Mouse (Mus musculus): ENCODE results near the gene Unc45b. TPM values are rescaled to one million over a fixed set of nuclear protein-coding genes. Genes with fewer than 3 reads are reported as not detected.

The Unc45b gene
- 157 and 170 TPM in 2 replicates for polyA plus RNA-seq (2015; fragmentation: Nextera tagmentation; extraction: Ambion mirVana)

GRCm38 (mm10) chr11:82910250-82910649, at the start of gene Unc45b:
TSS of gene Unc45b (plus strand) at chr11:82910550.
- Histone ChIP-seq H3K9me3 (no peaks in the 10 kb centered on the region), H3K4me1 (peaks cover 69% of the 10 kb centered on the region), H3K9ac (peak within 1 kb of the TSS; percentile 89), H3K36me3 (peaks cover 21% of the 10 kb centered on the region), H3K4me3 (peak within 1 kb of the TSS; percentile 62), H3K27me3 (replicated peaks) (no peaks in the 10 kb centered on the region; the same call in 1 of the 2 replicates), H3K4me2 (peak within 1 kb of the TSS; percentile 72), H3K27ac (replicated peaks) (peak within 1 kb of the TSS; percentile 98)
- WGBS = 62% methylated on average over 4 of the region's 4 CpGs
- no peak for ATAC-seq (ENCODE audit: extremely low read depth, insufficient number of reproducible peaks, low FRiP score, low TSS enrichment)

- H3K4me3 ChIP-seq = no peak overlapping the region
- 73% methylated on average over 6 of the region's 6 CpGs for WGBS
- H3K36me3 ChIP-seq = no peaks in the 10 kb centered on the region
- no peak overlapping the region for H3K27ac ChIP-seq (replicated peaks)
- H3K9ac ChIP-seq = no peak overlapping the region
- peaks cover 24% of the 10 kb centered on the region for H3K4me1 ChIP-seq
- ATAC-seq (ENCODE audit: extremely low read depth, insufficient number of reproducible peaks, low FRiP score, low TSS enrichment) = no peak
- no peak overlapping the region for H3K4me2 ChIP-seq
- no peaks in the 10 kb centered on the region for H3K27me3 ChIP-seq (replicated peaks)
- H3K9me3 ChIP-seq = no peaks in the 10 kb centered on the region
Measured at GRCm38 (mm10) chr11:82860759-82861158, 49.6 kb upstream of the Unc45b start.

- Histone ChIP-seq H3K4me1 (peaks cover 20% of the 10 kb centered on the region), H3K9me3 (no peaks in the 10 kb centered on the region), H3K9ac (no peak overlapping the region), H3K4me3 (no peak overlapping the region), H3K27ac (replicated peaks) (no peak overlapping the region), H3K27me3 (replicated peaks) (no peaks in the 10 kb centered on the region), H3K4me2 (no peak overlapping the region), H3K36me3 (no peaks in the 10 kb centered on the region)
- WGBS = 58% methylated on average over 8 of the region's 8 CpGs
- no peak for ATAC-seq (ENCODE audit: extremely low read depth, insufficient number of reproducible peaks, low FRiP score, low TSS enrichment)
Measured at GRCm38 (mm10) chr11:82861558-82861957, 48.8 kb upstream of the Unc45b start.

DNA sequence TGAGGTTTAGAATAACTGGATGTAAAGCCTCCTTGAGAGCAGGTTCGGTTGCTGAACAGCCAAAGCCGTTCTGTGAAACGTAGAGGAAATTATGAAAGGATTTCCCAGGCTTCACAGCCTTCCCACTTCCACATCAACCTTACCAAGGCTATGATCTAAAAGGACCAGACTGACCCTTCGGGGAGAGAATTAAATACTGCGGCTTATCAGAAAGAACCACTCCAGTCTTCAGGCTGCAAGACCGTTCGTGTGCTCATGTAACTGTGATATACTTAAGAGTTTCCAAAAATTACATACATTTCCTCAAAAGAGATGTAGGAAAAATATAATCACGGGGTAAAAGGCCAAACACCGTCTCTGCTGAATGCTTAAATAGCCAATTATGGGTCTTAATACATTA, 47.7 kb upstream of the Unc45b start:
- no peak for ATAC-seq (ENCODE audit: extremely low read depth, insufficient number of reproducible peaks, low FRiP score, low TSS enrichment)
- WGBS = 71% methylated on average over 9 of the region's 9 CpGs

GRCm38 (mm10) chr11:82863059-82863458, 47.3 kb upstream of the Unc45b start:
- H3K4me3 ChIP-seq = no peak overlapping the region
- WGBS = 85% methylated on average over 2 of the region's 2 CpGs
- H3K27me3 ChIP-seq (replicated peaks) = no peaks in the 10 kb centered on the region
- no peak for ATAC-seq (ENCODE audit: extremely low read depth, insufficient number of reproducible peaks, low FRiP score, low TSS enrichment)
- no peak overlapping the region for H3K4me2 ChIP-seq
- H3K36me3 ChIP-seq = no peaks in the 10 kb centered on the region
- H3K9me3 ChIP-seq = no peaks in the 10 kb centered on the region
- H3K27ac ChIP-seq (replicated peaks) = no peak overlapping the region
- H3K4me1 ChIP-seq = peaks cover 21% of the 10 kb centered on the region
- no peak overlapping the region for H3K9ac ChIP-seq

More for the DNA sequence above, 47.7 kb upstream of the Unc45b start:
- H3K9me3 ChIP-seq = no peaks in the 10 kb centered on the region
- H3K27me3 ChIP-seq (replicated peaks) = no peaks in the 10 kb centered on the region
- H3K9ac ChIP-seq = no peak overlapping the region
- no peaks in the 10 kb centered on the region for H3K36me3 ChIP-seq
- no peak overlapping the region for H3K4me2 ChIP-seq
- H3K4me3 ChIP-seq = no peak overlapping the region
- H3K27ac ChIP-seq (replicated peaks) = no peak overlapping the region
- peaks cover 21% of the 10 kb centered on the region for H3K4me1 ChIP-seq

- ATAC-seq (ENCODE audit: extremely low read depth, insufficient number of reproducible peaks, low FRiP score, low TSS enrichment) = no peak
- Histone ChIP-seq H3K4me1 (peaks cover 21% of the 10 kb centered on the region), H3K27me3 (replicated peaks) (no peaks in the 10 kb centered on the region), H3K9ac (no peak overlapping the region), H3K4me2 (no peak overlapping the region), H3K4me3 (no peak overlapping the region), H3K36me3 (no peaks in the 10 kb centered on the region), H3K27ac (replicated peaks) (no peak overlapping the region), H3K9me3 (no peaks in the 10 kb centered on the region)
- 57% methylated on average over 4 of the region's 4 CpGs for WGBS
Measured at GRCm38 (mm10) chr11:82863488-82863931, 46.8 kb upstream of the Unc45b start.

- H3K4me3 ChIP-seq = no peak overlapping the region
- no peak overlapping the region for H3K27ac ChIP-seq (replicated peaks)
- WGBS = 79% methylated on average over 10 of the region's 10 CpGs
- no peaks in the 10 kb centered on the region for H3K9me3 ChIP-seq
- no peak overlapping the region for H3K9ac ChIP-seq
- peaks cover 28% of the 10 kb centered on the region for H3K4me1 ChIP-seq
- ATAC-seq (ENCODE audit: extremely low read depth, insufficient number of reproducible peaks, low FRiP score, low TSS enrichment) = no peak
- H3K36me3 ChIP-seq = no peaks in the 10 kb centered on the region
- H3K27me3 ChIP-seq (replicated peaks) = no peaks in the 10 kb centered on the region
- H3K4me2 ChIP-seq = no peak overlapping the region
Measured at GRCm38 (mm10) chr11:82865957-82866356, 44.4 kb upstream of the Unc45b start.

- Histone ChIP-seq H3K4me1 (peaks cover 20% of the 10 kb centered on the region), H3K27ac (replicated peaks) (no peak overlapping the region), H3K27me3 (replicated peaks) (no peaks in the 10 kb centered on the region), H3K9me3 (no peaks in the 10 kb centered on the region), H3K4me2 (no peak overlapping the region), H3K9ac (no peak overlapping the region), H3K4me3 (no peak overlapping the region), H3K36me3 (no peaks in the 10 kb centered on the region)
- no peak for ATAC-seq (ENCODE audit: extremely low read depth, insufficient number of reproducible peaks, low FRiP score, low TSS enrichment)
- 29% methylated on average over 7 of the region's 7 CpGs for WGBS
Measured at GRCm38 (mm10) chr11:82866850-82867564, 43.3 kb upstream of the Unc45b start.

GRCm38 (mm10) chr11:82867956-82868355, 42.4 kb upstream of the Unc45b start:
- no peak overlapping the region for H3K27ac ChIP-seq (replicated peaks)
- H3K9ac ChIP-seq = no peak overlapping the region
- H3K36me3 ChIP-seq = no peaks in the 10 kb centered on the region
- no peaks in the 10 kb centered on the region for H3K27me3 ChIP-seq (replicated peaks)
- 55% methylated on average over 5 of the region's 5 CpGs for whole genome bisulfite sequencing
- peaks cover 15% of the 10 kb centered on the region for H3K4me1 ChIP-seq
- no peak for ATAC-seq (ENCODE audit: extremely low read depth, insufficient number of reproducible peaks, low FRiP score, low TSS enrichment)
- H3K9me3 ChIP-seq = no peaks in the 10 kb centered on the region
- no peak overlapping the region for H3K4me3 ChIP-seq
- 0 out of 2 replicates have a peak overlapping the region, but pooled peaks have one; percentile 5 for H3K4me2 ChIP-seq

DNA sequence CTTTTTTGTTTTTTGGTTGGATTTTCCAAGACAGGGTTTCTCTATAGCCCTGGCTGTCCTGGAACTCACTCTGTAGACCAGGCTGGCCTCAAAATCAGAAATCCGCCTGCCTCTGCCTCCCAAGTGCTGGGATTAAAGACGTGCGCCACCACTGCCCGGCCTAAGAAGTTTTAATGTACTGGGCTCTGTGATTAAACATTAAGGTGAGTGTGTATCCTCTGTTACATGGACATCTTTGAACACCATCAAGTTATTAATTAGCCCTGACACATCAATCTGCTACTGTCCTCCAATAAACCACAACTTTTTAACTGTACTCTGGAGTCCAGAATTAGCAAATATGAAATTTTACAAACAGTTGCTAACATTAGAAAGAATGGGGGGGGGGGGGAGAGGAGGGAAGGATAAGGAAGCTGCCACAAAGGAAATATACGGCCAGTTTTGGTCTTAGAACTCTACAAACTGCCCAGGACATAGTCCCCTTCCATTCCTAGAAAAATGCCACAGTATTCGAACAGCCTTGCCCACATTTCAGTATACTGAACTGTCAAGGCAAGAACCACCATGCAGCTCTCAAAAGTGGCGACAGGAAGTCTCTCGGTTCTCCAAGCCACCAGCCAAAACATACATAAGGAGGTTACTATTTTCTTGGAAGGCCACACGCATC, 40.7 kb upstream of the Unc45b start:
- no peaks in the 10 kb centered on the region for H3K36me3 ChIP-seq
- H3K4me3 ChIP-seq = peak overlapping the region; percentile 93
- H3K9me3 ChIP-seq = no peaks in the 10 kb centered on the region
- WGBS = 63% methylated on average over 9 of the region's 9 CpGs
- H3K27ac ChIP-seq (replicated peaks) = peak overlapping the region; percentile 63
- no peak for ATAC-seq (ENCODE audit: extremely low read depth, insufficient number of reproducible peaks, low FRiP score, low TSS enrichment)
- peak overlapping the region; percentile 90 for H3K9ac ChIP-seq
- H3K4me2 ChIP-seq = peak overlapping the region; percentile 91
- H3K27me3 ChIP-seq (replicated peaks) = no peaks in the 10 kb centered on the region
- H3K4me1 ChIP-seq = peaks cover 11% of the 10 kb centered on the region; the same call in 1 of the 2 replicates

- Histone ChIP-seq H3K27ac (replicated peaks) (peak overlapping the region; percentile 63), H3K4me1 (peaks cover 19% of the 10 kb centered on the region; the same call in 1 of the 2 replicates), H3K36me3 (no peaks in the 10 kb centered on the region), H3K27me3 (replicated peaks) (no peaks in the 10 kb centered on the region), H3K4me2 (peak overlapping the region; percentile 91), H3K9ac (peak overlapping the region; percentile 90), H3K4me3 (peak overlapping the region; percentile 93), H3K9me3 (no peaks in the 10 kb centered on the region)
- peak; percentile 52; the same call in 1 of the 2 replicates for ATAC-seq (ENCODE audit: extremely low read depth, insufficient number of reproducible peaks, low FRiP score, low TSS enrichment)
- 3% methylated on average over 36 of the region's 36 CpGs for WGBS
Measured at GRCm38 (mm10) chr11:82870173-82871030, 39.9 kb upstream of the Unc45b start.

All from heart, embryonic 13.5 days (tissue).